Mouse (Mus musculus): ENCODE data around the gene Ttc25. TPM values are rescaled to one million over a fixed set of nuclear protein-coding genes. Genes with fewer than 3 reads are reported as not detected.

Gene Ttc25
- 1.6 and 1.9 TPM in 2 replicates for polyA plus RNA-seq (2015; fragmentation: Nextera tagmentation; extraction: Ambion mirVana)

DNA sequence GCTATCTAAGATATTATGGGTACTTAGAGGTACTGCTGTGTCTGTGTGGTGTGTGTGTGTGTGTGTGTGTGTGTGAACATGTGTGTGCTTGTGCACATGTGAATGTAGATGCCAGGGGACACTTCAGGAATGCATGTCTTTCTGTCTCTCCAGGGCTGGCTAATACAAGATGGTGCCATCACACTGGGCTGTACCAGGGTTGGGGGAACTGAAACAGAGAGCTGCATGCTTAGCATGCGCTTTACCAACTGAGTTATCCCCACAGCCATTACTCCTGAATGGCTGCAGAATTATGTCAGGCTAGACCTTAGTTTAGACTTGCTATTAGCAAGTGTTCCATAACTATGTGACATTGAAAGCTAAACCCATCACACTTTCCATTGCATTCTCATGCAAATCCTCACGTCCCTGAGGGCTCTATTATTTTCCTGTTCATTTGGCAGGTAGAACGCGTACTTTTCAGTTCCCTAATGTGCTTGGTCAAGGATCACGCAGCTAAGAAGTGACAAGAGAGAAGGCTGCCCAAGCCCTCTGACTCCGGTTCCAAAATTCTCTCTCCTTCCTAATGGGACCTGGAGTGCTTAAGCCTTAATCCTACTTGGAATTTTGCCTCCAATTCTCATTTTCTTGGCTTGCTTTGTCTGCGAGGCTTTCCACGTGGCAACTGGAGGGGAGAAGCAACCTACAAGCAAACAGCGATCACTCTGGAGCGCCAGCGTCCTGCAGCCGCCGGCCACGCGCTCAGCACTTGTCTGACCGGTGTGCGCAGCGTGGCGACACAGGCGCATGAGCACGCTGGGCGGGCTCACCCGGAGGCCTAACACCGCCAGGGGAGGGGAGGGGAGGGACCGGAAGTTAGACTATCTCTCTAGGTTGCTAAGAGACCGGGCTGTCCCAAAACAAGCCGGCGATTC is at the start of gene Ttc25:
Gene Ttc25 (plus strand): TSS at position 776 of the 914 bp plus-strand sequence.
- H3K4me1 ChIP-seq, result peaks cover 13% of the 10 kb centered on the region
- peak within 1 kb of the TSS; percentile 76 for H3K4me2 ChIP-seq
- H3K4me3 ChIP-seq, result peak within 1 kb of the TSS; percentile 46
- no peaks in the 10 kb centered on the region for H3K9me3 ChIP-seq (replicated peaks)
- H3K36me3 ChIP-seq (ENCODE audit: poor library complexity, severe bottlenecking), result no peaks in the 10 kb centered on the region
- peak within 1 kb of the TSS; percentile 59; the same call in 1 of the 2 replicates for H3K27ac ChIP-seq
- WGBS, result 4% methylated on average over 28 of the region's 28 CpGs
- 0 out of 2 replicates have a peak, but pooled peaks cover 3% of the 10 kb centered on the region for H3K27me3 ChIP-seq
- ATAC-seq, result peak; percentile 96
- peak within 1 kb of the TSS; percentile 66 for H3K9ac ChIP-seq

DNA sequence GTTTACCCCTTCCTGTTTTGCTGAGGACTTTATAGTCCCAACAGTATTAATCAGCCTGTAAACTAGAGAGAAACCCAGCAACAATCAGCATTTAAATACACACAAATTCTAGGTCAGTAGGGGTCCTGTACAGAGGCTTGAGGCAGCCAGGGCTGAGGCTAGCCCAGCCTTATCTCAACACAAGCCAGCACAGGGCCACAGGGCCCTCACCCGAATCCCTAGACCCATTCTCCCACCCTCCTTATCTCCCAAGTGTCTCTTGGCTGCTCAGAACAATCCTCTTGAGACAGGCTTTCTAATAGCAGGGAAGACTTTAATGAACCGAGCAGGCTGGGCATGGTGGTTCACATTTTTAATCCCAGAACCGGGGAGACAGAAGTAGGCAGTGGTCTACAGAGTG is 45.2 kb upstream of the Ttc25 start:
- Histone ChIP-seq H3K9me3 (replicated peaks) (no peaks in the 10 kb centered on the region), H3K4me3 (no peak overlapping the region), H3K4me2 (no peak overlapping the region), H3K27ac (no peak overlapping the region), H3K27me3 (no peaks in the 10 kb centered on the region), H3K36me3 (ENCODE audit: poor library complexity, severe bottlenecking) (peaks cover 100% of the 10 kb centered on the region), H3K4me1 (0 out of 2 replicates have a peak, but pooled peaks cover 5% of the 10 kb centered on the region), H3K9ac (no peak overlapping the region)
- 73% methylated on average over 3 of the region's 3 CpGs for WGBS
- no peak for ATAC-seq

GRCm38 (mm10) chr11:100500651-100501050 is 44.8 kb upstream of the Ttc25 start:
- no peak overlapping the region for H3K27ac ChIP-seq
- no peak overlapping the region for H3K4me2 ChIP-seq
- H3K4me1 ChIP-seq, result 0 out of 2 replicates have a peak, but pooled peaks cover 5% of the 10 kb centered on the region
- no peak overlapping the region for H3K9ac ChIP-seq
- H3K4me3 ChIP-seq, result no peak overlapping the region
- no peaks in the 10 kb centered on the region for H3K27me3 ChIP-seq
- ATAC-seq, result no peak
- H3K36me3 ChIP-seq (ENCODE audit: poor library complexity, severe bottlenecking), result peaks cover 100% of the 10 kb centered on the region
- no peaks in the 10 kb centered on the region for H3K9me3 ChIP-seq (replicated peaks)
- 78% methylated on average over 7 of the region's 7 CpGs for WGBS

- H3K36me3 ChIP-seq (ENCODE audit: poor library complexity, severe bottlenecking), result peaks cover 100% of the 10 kb centered on the region
Observed at GRCm38 (mm10) chr11:100501321-100501720, 44.1 kb upstream of the Ttc25 start.

DNA sequence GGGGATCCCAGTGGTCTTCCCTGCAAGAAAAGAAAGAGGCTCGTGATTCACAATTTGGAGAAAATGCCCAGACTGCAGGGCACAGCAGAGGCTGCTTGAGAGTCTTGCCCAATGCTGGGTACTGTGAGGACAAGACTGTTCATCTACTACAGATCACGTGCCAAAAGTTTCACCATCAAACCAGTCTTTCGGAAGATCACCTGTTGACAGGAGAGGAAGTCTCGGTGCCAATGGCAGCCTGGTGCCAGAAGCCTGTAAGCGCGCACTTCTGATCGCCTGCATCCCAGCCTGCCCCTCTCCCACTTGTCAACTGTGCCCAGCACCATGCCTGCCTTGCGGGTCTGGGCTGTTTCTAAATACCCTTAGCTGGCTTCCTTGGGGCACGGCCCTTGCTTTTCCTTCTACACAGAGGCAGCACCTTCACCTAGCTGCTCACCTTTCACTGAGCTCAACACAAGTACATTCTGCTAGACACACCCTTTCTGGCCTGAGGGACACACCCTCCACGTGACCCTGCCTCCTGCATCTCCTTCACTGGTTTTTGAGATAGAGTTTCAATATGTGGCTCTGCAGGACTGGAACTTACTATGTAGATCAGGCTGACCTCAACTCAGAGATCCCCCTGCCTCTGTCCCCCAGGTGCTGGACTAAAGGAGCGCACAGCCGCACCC is 40.3 kb upstream of the Ttc25 start:
- Histone ChIP-seq H3K9ac (no peak overlapping the region), H3K4me2 (no peak overlapping the region), H3K4me1 (0 out of 2 replicates have a peak, but pooled peaks cover 5% of the 10 kb centered on the region), H3K4me3 (no peak overlapping the region), H3K36me3 (ENCODE audit: poor library complexity, severe bottlenecking) (peaks cover 98% of the 10 kb centered on the region), H3K27me3 (no peaks in the 10 kb centered on the region), H3K27ac (no peak overlapping the region), H3K9me3 (replicated peaks) (no peaks in the 10 kb centered on the region)
- 96% methylated on average over 12 of the region's 12 CpGs for WGBS
- ATAC-seq, result no peak

More at GRCm38 (mm10) chr11:100501321-100501720, 44.1 kb upstream of the Ttc25 start:
- H3K4me1 ChIP-seq, result 0 out of 2 replicates have a peak, but pooled peaks cover 5% of the 10 kb centered on the region
- no peak for ATAC-seq
- H3K9me3 ChIP-seq (replicated peaks), result no peaks in the 10 kb centered on the region
- 6% methylated on average over 6 of the region's 6 CpGs for WGBS
- H3K4me3 ChIP-seq, result no peak overlapping the region
- H3K4me2 ChIP-seq, result no peak overlapping the region
- no peak overlapping the region for H3K9ac ChIP-seq
- H3K27me3 ChIP-seq, result no peaks in the 10 kb centered on the region
- peak overlapping the region; percentile 16; the same call in 1 of the 2 replicates for H3K27ac ChIP-seq

- Histone ChIP-seq H3K36me3 (ENCODE audit: poor library complexity, severe bottlenecking) (peaks cover 96% of the 10 kb centered on the region), H3K9me3 (replicated peaks) (no peaks in the 10 kb centered on the region), H3K27me3 (no peaks in the 10 kb centered on the region), H3K4me1 (0 out of 2 replicates have a peak, but pooled peaks cover 5% of the 10 kb centered on the region), H3K4me2 (no peak overlapping the region), H3K4me3 (no peak overlapping the region), H3K27ac (no peak overlapping the region), H3K9ac (no peak overlapping the region)
- 86% methylated on average over 8 of the region's 8 CpGs for WGBS
- no peak for ATAC-seq
Observed at GRCm38 (mm10) chr11:100505997-100506396, 39.4 kb upstream of the Ttc25 start.

GRCm38 (mm10) chr11:100510556-100510955 is 34.9 kb upstream of the Ttc25 start:
- Histone ChIP-seq H3K4me2 (no peak overlapping the region), H3K9ac (no peak overlapping the region), H3K27me3 (no peaks in the 10 kb centered on the region), H3K27ac (no peak overlapping the region), H3K36me3 (ENCODE audit: poor library complexity, severe bottlenecking) (peaks cover 95% of the 10 kb centered on the region), H3K9me3 (replicated peaks) (no peaks in the 10 kb centered on the region), H3K4me3 (no peak overlapping the region), H3K4me1 (no peaks in the 10 kb centered on the region)
- no peak for ATAC-seq
- 94% methylated on average over 2 of the region's 2 CpGs for WGBS

DNA sequence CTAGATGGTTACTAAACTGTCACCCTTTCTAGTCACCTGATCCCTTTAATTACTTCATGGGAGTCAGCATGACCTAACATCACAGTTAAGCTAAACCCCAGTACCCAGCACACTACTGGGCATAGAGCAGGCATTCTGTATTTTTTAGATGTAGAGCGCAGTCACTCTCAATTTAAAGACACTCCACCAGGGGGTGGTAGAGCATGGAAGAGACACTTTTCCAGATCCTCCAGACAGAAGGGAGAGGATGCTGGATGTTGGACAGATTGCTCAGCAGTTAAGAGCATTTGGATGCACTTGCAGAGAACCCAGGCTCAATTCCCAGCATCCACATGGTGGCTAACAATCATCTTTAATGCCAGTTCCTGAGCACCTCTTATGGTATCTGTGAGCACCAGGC is 33.0 kb upstream of the Ttc25 start:
- no peaks in the 10 kb centered on the region for H3K27me3 ChIP-seq
- H3K27ac ChIP-seq, result no peak overlapping the region
- no peak overlapping the region for H3K9ac ChIP-seq
- WGBS, result 86% methylated on average over 1 of the region's 1 CpGs
- ATAC-seq, result no peak
- H3K9me3 ChIP-seq (replicated peaks), result no peaks in the 10 kb centered on the region
- no peak overlapping the region for H3K4me3 ChIP-seq
- peaks cover 95% of the 10 kb centered on the region for H3K36me3 ChIP-seq (ENCODE audit: poor library complexity, severe bottlenecking)
- no peak overlapping the region for H3K4me2 ChIP-seq
- no peaks in the 10 kb centered on the region for H3K4me1 ChIP-seq

- Histone ChIP-seq H3K4me1 (peaks cover 8% of the 10 kb centered on the region), H3K4me2 (no peak overlapping the region), H3K9me3 (replicated peaks) (no peaks in the 10 kb centered on the region), H3K27ac (no peak overlapping the region), H3K9ac (no peak overlapping the region), H3K36me3 (ENCODE audit: poor library complexity, severe bottlenecking) (peaks cover 97% of the 10 kb centered on the region), H3K27me3 (no peaks in the 10 kb centered on the region), H3K4me3 (no peak overlapping the region)
- WGBS, result 89% methylated on average over 10 of the region's 10 CpGs
- no peak for ATAC-seq
Observed at GRCm38 (mm10) chr11:100513716-100514115, 31.7 kb upstream of the Ttc25 start.

DNA sequence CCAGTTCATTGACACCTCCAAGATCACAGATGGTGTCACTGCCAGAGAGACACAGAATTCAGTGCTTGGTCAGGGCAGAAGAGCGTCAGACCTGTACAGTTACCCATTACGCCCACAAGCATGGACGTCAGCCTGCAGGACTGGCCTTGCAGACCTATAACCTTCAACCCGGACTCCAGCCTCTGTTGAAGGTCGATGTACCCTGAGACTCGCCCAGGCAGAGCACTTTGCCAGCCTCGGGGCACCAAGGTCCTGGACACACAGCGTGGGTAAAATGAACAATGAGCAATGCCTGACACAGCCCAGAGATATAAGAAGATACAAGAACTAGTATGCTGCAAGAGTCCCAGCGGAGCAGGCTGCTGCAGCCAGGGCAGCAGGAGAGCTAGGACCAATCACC is 30.3 kb upstream of the Ttc25 start:
- Histone ChIP-seq H3K4me1 (peaks cover 8% of the 10 kb centered on the region), H3K9ac (no peak overlapping the region), H3K27me3 (no peaks in the 10 kb centered on the region), H3K9me3 (replicated peaks) (no peaks in the 10 kb centered on the region), H3K36me3 (ENCODE audit: poor library complexity, severe bottlenecking) (peaks cover 97% of the 10 kb centered on the region), H3K4me3 (no peak overlapping the region), H3K27ac (no peak overlapping the region), H3K4me2 (no peak overlapping the region)
- ATAC-seq, result no peak
- 91% methylated on average over 9 of the region's 9 CpGs for WGBS

DNA sequence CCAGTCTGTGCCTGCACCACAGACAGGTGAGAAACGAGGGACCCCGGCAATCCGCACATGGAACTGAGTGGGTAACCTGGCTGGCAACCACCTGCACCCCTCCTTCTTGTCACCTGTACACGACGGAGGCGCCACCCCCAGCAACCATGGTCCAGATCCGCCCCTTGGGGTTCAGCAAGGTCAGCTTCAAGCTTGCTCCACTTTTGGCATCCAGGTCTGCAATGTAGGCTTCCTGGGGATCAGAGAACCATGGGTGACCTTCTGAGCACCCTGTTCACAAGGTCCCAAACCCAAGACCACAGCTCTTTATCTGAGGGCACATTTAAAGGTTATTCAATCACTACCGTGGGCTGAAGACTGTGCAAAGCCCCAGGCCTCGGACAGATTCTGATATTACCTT is 29.6 kb upstream of the Ttc25 start:
- WGBS, result 93% methylated on average over 9 of the region's 9 CpGs

DNA sequence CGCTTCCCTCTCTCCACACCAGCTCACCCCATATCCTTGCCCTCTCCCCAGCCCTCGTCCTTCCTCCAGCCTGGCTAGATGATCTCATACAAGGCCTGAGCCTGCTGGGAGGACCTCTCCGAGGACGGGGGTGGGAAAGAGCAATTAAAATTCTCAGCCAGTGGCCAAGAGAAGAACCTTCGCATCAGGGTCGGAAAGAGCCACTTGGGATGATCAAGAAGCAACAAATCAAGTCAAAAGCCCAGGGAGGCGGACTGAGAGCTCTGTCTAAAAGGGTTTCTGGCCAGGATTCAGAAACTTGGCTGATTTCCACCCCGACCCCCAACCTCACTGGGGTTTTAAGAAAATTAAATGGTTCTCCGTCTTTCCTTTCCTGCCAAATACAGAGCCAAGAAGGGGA is 29.1 kb upstream of the Ttc25 start:
- WGBS, result 83% methylated on average over 9 of the region's 9 CpGs
- H3K36me3 ChIP-seq (ENCODE audit: poor library complexity, severe bottlenecking), result peaks cover 99% of the 10 kb centered on the region
- ATAC-seq, result no peak

More for the DNA sequence above, 29.6 kb upstream of the Ttc25 start:
- no peak overlapping the region for H3K27ac ChIP-seq
- H3K36me3 ChIP-seq (ENCODE audit: poor library complexity, severe bottlenecking), result peaks cover 99% of the 10 kb centered on the region
- H3K4me3 ChIP-seq, result no peak overlapping the region
- no peaks in the 10 kb centered on the region for H3K27me3 ChIP-seq
- no peaks in the 10 kb centered on the region for H3K9me3 ChIP-seq (replicated peaks)
- ATAC-seq, result no peak
- H3K4me2 ChIP-seq, result no peak overlapping the region
- H3K9ac ChIP-seq, result no peak overlapping the region
- peaks cover 8% of the 10 kb centered on the region for H3K4me1 ChIP-seq

More for the DNA sequence above, 29.1 kb upstream of the Ttc25 start:
- no peak overlapping the region for H3K27ac ChIP-seq
- peaks cover 8% of the 10 kb centered on the region for H3K4me1 ChIP-seq
- no peaks in the 10 kb centered on the region for H3K27me3 ChIP-seq
- H3K4me2 ChIP-seq, result no peak overlapping the region
- no peaks in the 10 kb centered on the region for H3K9me3 ChIP-seq (replicated peaks)
- no peak overlapping the region for H3K9ac ChIP-seq
- H3K4me3 ChIP-seq, result no peak overlapping the region
